Mouse (Mus musculus) intestine, embryonic 16.5 days (tissue): ENCODE measurements around the gene Slc25a35. TPM values are rescaled to one million over a fixed set of nuclear protein-coding genes. Genes with fewer than 3 reads are reported as not detected.
"Not testable (repeated sequence)": the region's sequence is repeated elsewhere in the genome, so short reads cannot be mapped to it uniquely, and the experiment has no call there.

Source experiments
- ATAC-seq: fragments of 200-750 bp; cut with Nextera tagmentation; 2 replicates; pipeline ENCODE4 v1.8.0; 2017; ENCODE audit warnings: moderate TSS enrichment, moderate library complexity
- H3K27ac ChIP-seq: fragments of 300-500 bp; sonication (generic); 2 replicates; pipeline ENCODE4 v1.5.1; 2014; ENCODE audit warnings: mild to moderate bottlenecking, low read length
- H3K27me3 ChIP-seq: fragments of 300-500 bp; sonication (generic); replicated peaks from 2 replicates; pipeline ENCODE4 v1.6.1; 2014; ENCODE audit warnings: low read length, control low read depth, mixed read lengths; ENCODE audit not compliant: control insufficient read depth, insufficient read depth
- H3K36me3 ChIP-seq: fragments of 300-500 bp; sonication (generic); 2 replicates; pipeline ENCODE4 v1.6.1; 2014; ENCODE audit warnings: low read length, control low read depth; ENCODE audit not compliant: control insufficient read depth, insufficient read depth
- H3K4me1 ChIP-seq: fragments of 300-500 bp; sonication (generic); 2 replicates; pipeline ENCODE4 v1.6.1; 2014; ENCODE audit warnings: low read length, control low read depth, mixed read lengths; ENCODE audit not compliant: control insufficient read depth, insufficient read depth
- H3K4me2 ChIP-seq: fragments of 300-500 bp; sonication (generic); 2 replicates; pipeline ENCODE4 v1.6.1; 2014; ENCODE audit warnings: low read depth, low read length, control low read depth
- H3K4me3 ChIP-seq: fragments of 300-500 bp; sonication (generic); 2 replicates; pipeline ENCODE4 v1.5.1; 2014; ENCODE audit warnings: mild to moderate bottlenecking, low read length
- H3K9ac ChIP-seq: fragments of 300-500 bp; sonication (generic); 2 replicates; pipeline ENCODE4 v1.6.1; 2014; ENCODE audit warnings: low read depth, low read length
- H3K9me3 ChIP-seq: fragments of 300-500 bp; sonication (generic); 2 replicates; pipeline ENCODE4 v1.6.1; 2016; ENCODE audit warnings: low read length, control low read depth; ENCODE audit not compliant: control insufficient read depth
- WGBS: fragments of 180-500 bp; shearing (Covaris S2); extraction: QIAGEN DNeasy Blood & Tissue Kit; methylation state at CpG from one replicate; pipeline ENCODE4 v1.1.7; 2014; 5-methylcytosine and 5-hydroxymethylcytosine counted together
- polyA plus RNA-seq: library from polyadenylated mRNA; unstranded; fragments of >200 nt; fragmentation: Nextera tagmentation; extraction: Ambion mirVana; gene quantifications from 2 replicates; pipeline ENCODE4 v1.2.1, GENCODE M21; 2015

The Slc25a35 gene
- polyA plus RNA-seq, 1 experiment from 2014 or later: 3.5 TPM

DNA sequence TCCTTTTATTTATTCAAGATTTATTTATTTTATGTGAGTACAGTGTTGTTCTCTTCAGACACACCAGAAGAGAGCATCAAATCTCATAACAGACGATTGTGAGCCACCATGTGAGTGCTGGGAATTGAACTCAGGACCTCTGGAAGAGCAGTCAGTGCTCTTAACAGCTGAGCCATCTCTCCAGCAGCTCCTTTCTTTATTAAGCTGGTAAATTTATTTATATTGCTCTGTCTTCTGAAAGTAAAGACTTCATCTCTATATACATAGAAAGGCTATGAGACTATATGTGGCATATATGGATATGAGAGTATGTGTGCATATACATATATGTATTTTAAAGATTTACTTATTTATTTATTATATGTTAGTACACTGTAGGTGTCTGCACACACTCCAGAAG is 41.6 kb downstream of the Slc25a35 start:
- ATAC-seq: no peak
- peaks cover 10% of the 10 kb centered on the region for H3K4me1 ChIP-seq
- no peaks in the 10 kb centered on the region for H3K9me3 ChIP-seq
- H3K4me3 ChIP-seq: no peak overlapping the region
- no peak overlapping the region for H3K9ac ChIP-seq
- no peaks in the 10 kb centered on the region for H3K36me3 ChIP-seq
- WGBS: 87% methylated on average over 1 of the region's 1 CpGs
- H3K27ac ChIP-seq: no peak overlapping the region
- H3K27me3 ChIP-seq: no peaks in the 10 kb centered on the region
- no peak overlapping the region for H3K4me2 ChIP-seq

DNA sequence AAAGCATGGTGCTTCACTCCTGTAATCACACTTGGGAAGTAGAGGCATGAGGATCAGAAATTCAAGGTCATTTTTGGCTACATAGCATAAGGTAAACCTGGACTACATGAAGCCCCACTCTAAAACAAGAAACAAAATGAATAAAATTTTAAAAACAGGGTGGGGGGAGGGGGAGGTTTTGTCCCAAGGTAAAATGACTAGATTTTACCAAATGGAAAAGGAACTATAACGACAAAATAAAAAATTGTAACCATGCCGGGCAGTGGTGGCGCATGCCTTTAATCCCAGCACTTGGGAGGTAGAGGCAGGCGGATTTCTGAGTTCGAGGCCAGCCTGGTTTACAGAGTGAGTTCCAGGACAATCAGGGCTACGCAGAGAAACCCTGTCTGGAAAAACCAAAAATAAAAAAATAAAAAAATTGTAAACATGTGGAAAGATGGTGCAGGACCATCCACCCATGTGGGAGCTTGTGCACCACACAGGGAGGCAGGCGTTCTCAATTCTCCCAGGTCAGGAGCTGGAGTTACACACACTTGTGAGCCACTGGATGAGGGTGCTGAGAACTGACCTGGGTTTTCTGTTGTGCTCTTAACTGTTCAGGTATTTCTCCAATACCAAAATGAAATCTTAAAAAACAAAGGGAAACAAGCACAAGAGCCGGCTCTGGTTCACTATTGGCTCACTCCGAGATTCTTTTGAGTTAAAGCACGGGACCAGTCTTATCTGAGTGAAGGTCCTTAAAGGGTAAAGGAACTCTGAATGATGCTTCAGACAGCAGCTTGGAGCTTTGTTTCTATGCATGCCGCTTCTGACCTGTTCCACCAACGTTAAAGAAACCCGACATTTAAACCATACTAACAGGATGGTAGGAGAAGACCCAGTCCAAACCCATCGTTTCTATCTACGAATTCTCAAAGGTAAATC is 42.7 kb downstream of the Slc25a35 start:
- no peak for ATAC-seq
- Histone ChIP-seq H3K4me3 (no peak overlapping the region), H3K27ac (no peak overlapping the region), H3K36me3 (no peaks in the 10 kb centered on the region), H3K9ac (no peak overlapping the region; the same call in 1 of the 2 replicates), H3K9me3 (no peaks in the 10 kb centered on the region), H3K4me2 (no peak overlapping the region), H3K4me1 (peaks cover 10% of the 10 kb centered on the region), H3K27me3 (no peaks in the 10 kb centered on the region)
- WGBS: 87% methylated on average over 15 of the region's 15 CpGs

- H3K9me3 ChIP-seq, H3K27ac ChIP-seq, H3K36me3 ChIP-seq, H3K27me3 ChIP-seq, H3K9ac ChIP-seq, ATAC-seq: not testable (repeated sequence)
- peak overlapping the region; percentile 82 for H3K4me2 ChIP-seq
- H3K4me1 ChIP-seq: peaks cover 10% of the 10 kb centered on the region
- WGBS: 47% methylated on average over 2 of the region's 2 CpGs
- H3K4me3 ChIP-seq: peak overlapping the region; percentile 61
Measured at GRCm38 (mm10) chr11:69011445-69011844, 43.5 kb downstream of the Slc25a35 start.

DNA sequence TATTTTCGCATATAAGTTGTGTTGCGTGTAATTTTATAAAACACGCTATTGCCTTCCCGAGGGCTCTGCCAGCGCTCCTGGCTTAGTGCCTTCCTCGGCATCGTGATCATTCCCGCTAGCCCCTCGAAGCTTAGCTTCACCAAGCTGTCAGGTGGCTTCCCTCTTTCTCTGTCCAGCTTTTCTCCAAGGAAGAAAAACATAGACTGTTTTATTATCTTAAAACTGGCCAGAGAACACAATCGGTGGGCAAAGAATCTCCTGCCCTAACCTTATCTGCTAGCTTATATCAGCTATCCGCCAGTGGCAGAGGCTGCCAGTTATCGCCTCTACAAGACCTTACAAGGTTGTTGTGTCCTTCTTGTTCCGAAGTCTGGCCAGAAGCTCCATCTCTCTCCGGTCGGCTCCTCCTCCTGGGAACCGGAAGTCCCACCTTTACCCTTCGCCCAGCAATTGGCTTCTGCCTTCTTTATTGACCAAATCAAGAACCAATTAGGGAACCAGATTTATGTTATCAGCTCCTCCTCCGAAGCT is 44.2 kb downstream of the Slc25a35 start:
- under 1% methylated on average over 18 of the region's 18 CpGs for WGBS
- peak; percentile 67 for ATAC-seq
- Histone ChIP-seq H3K4me2 (peak overlapping the region; percentile 82), H3K27ac (peak overlapping the region; percentile 93), H3K36me3 (no peaks in the 10 kb centered on the region), H3K4me1 (peaks cover 13% of the 10 kb centered on the region), H3K27me3 (no peaks in the 10 kb centered on the region), H3K9ac (peak overlapping the region; percentile 70), H3K4me3 (peak overlapping the region; percentile 61), H3K9me3 (no peaks in the 10 kb centered on the region)

- Histone ChIP-seq H3K4me2 (peak within 1 kb of the TSS; percentile 77), H3K27me3 (no peaks in the 10 kb centered on the region), H3K9me3 (no peaks in the 10 kb centered on the region), H3K4me3 (peak within 1 kb of the TSS; percentile 58), H3K27ac (peak within 1 kb of the TSS; percentile 93), H3K9ac (peak within 1 kb of the TSS; percentile 73), H3K36me3 (no peaks in the 10 kb centered on the region), H3K4me1 (peaks cover 7% of the 10 kb centered on the region)
- 2% methylated on average over 38 of the region's 38 CpGs for WGBS
- ATAC-seq: peak; percentile 95
Measured at GRCm38 (mm10) chr11:69015644-69016441, 47.9 kb downstream of the Slc25a35 start, which contains the start of gene Ctc1. Gene Ctc1, plus strand, starts transcription at chr11:69015911.

- H3K27me3 ChIP-seq: no peaks in the 10 kb centered on the region
- peak overlapping the region; percentile 73 for H3K9ac ChIP-seq
- H3K36me3 ChIP-seq: no peaks in the 10 kb centered on the region
- H3K27ac ChIP-seq: no peak overlapping the region
- no peak for ATAC-seq
- peak overlapping the region; percentile 58 for H3K4me3 ChIP-seq
- H3K4me1 ChIP-seq: peaks cover 7% of the 10 kb centered on the region
- H3K4me2 ChIP-seq: peak overlapping the region; percentile 77
- WGBS: 58% methylated on average over 3 of the region's 3 CpGs
- H3K9me3 ChIP-seq: no peaks in the 10 kb centered on the region
Measured at GRCm38 (mm10) chr11:69016755-69017154, 48.8 kb downstream of the Slc25a35 start.

- H3K4me3 ChIP-seq: no peak overlapping the region
- peaks cover 11% of the 10 kb centered on the region for H3K36me3 ChIP-seq
- H3K27ac ChIP-seq: no peak overlapping the region
- no peak overlapping the region for H3K4me2 ChIP-seq
- H3K4me1 ChIP-seq: peaks cover 7% of the 10 kb centered on the region
- no peak for ATAC-seq
- H3K9me3 ChIP-seq: no peaks in the 10 kb centered on the region
- no peaks in the 10 kb centered on the region for H3K27me3 ChIP-seq
- H3K9ac ChIP-seq: no peak overlapping the region
Measured at GRCm38 (mm10) chr11:69020691-69021090, 52.8 kb downstream of the Slc25a35 start.
